Mouse (Mus musculus) spleen, postnatal 36 days (tissue): Measurements from ENCODE around the gene Abhd2.
A peak's percentile ranks its signal among the peaks of the same experiment; 100 is the strongest.
"Not testable (repeated sequence)": the region's sequence is repeated elsewhere in the genome, so short reads cannot be mapped to it uniquely, and the experiment has no call there.

Experiments used
- DNase-seq, 2 experiments: peaks; one replicate each; pipeline ENCODE4 v3.0.0; 2022; ENCODE audit warnings: low spot score in 2 of 2, mixed read lengths in 1 of 2

Abhd2 gene

DNA sequence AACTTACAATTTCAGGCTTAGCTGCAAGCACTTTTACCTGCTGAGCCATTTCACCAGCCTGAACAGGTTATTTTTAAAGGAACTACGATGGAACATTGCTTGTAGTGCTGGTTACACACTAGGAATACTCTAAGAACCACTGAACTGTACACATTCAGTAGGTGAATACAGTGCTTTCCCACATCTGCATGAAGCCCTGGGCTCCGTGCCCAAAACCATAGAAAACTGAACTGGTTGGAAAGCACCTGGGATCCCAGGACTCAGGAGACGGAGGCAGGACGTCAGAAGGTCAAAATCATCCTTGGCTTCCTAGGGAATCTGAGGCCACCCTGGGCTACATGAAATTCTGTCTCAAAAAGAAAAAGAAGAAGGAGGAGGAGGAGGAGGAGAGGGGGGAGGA, 6.8 kb upstream of the Abhd2 start:
- DNase-seq, result no peak

GRCm38 (mm10) chr7:79267690-79268388, 5.2 kb upstream of the Abhd2 start:
- no peak for DNase-seq

GRCm38 (mm10) chr7:79268897-79269296, 4.1 kb upstream of the Abhd2 start:
- DNase-seq, result no peak

GRCm38 (mm10) chr7:79269411-79269810, 3.6 kb upstream of the Abhd2 start:
- DNase-seq, result no peak

DNA sequence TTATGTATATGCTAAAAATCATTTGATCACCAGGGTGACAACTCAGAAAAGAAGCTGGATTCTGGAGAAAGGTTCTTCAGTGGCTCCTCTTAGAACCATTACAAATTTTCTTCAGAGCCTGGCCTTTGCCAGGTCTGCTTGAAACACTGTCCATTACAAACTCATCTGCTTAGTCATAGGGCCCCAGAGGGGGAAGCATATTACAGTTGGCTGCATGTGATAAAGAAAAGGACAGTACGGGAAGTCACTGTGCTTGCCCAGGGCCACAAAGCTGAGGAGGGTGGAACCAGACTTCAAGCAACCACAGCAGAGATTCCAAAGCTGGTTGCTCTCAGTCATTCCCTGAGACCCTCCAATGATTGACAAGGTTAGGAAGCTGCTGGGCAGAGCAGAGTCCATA, 3.1 kb upstream of the Abhd2 start:
- no peak for DNase-seq

- DNase-seq, result peak; percentile 19 to 58
These were observed 2.0 kb upstream of the Abhd2 start for GRCm38 (mm10) chr7:79270961-79271387.

DNA sequence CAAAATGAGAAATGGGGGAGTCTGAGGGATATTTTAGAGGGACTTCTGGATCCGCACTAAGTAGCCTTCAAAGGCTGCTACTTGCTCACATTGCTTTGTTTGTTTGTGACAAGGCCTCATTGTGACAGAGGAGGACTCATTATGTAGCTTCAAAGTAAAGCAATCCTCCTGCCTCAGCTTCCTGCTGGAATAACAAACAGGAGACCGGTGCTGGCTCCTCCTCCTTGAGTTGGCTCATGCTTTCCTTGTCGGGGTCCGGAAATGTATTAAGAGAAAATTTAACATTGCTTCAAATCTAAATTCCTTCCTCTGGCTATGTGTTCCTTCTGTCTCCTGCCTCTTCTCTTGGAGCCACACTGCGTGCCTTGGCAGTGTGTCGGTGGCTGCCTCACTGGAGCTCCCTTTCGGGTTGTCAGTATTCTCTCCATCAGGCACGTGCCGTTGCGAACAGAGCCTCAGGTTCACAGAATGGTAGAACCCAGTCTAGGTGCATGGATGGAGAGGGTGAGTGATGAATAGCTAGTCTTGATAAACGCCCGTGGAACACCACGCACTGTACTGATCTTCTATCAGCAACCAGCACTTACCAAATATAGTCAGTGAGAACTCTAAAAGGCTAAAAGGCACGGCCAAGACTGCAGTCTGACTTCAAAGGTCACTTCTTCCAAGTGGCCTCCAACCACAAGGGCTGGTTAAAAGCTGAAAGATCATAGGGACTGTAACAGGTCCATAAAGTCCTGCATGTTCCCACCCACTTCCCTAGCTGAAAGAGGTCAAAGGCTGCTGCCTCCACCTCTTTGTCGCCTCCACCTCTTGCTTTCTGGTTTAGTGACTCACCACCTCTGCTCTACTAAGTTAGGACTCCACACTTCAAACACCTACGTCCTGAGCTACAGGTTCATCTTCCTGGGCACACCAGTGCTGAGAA, 874 bp upstream of the Abhd2 start:
- DNase-seq, result no peak

DNA sequence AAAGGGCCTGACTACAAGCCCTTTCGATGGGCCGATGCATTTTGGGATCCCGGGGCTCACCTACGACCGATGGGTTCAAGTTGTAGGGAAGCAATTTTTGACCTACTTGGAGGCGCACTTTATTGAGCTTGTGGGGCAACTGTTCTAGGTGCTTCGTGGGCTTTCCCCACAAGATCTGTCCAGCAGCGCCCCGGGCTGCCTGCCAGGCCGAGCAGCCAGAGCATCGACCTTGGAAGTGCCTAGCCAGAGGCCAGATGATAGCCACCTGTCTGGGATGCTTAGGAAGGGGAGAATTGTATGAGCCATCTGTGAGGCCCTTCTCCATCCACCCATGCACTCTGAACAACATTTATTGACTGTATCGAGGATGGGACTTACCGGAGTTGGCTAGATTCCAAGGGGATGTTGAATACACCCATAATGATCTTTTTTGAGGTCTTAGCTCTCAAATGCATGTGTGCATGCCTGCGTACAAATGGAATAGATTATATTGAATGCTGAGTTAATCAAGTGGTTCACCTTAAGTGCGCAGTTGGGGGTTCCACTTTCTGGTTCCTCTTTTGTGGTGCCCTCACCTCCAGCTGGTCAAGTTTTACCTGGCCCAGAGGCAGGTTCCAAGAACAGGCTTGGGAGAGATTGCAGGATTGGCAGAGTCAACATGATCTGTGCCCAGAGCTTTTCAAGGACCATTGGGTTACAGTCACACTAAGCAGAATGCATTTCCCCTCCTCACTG, 906 bp downstream of the Abhd2 start:
- peak; percentile 20 to 27 for DNase-seq

GRCm38 (mm10) chr7:79274473-79275010, 1.5 kb downstream of the Abhd2 start:
- no peak for DNase-seq

DNA sequence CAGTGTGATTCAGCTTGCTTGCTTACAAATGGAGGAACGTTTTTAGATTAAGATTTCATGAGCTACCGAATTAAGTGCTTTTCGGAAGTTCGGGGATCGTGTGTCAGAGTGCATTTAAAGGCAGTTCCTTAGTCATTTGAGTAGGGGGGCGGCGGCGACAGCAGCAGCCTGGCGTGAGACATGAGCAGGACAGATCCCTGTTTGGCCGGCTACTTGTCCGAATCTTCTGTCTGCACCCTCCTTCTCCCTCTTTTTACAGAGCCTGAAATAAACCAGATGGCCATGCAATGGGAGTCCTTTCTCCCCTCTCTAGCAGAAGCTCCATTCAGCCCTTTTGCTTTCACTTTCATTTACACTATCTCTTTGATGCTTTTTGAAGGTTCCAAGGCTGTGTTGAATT, 2.3 kb downstream of the Abhd2 start:
- DNase-seq, result no peak

GRCm38 (mm10) chr7:79278432-79278831, 5.4 kb downstream of the Abhd2 start:
- no peak for DNase-seq

DNA sequence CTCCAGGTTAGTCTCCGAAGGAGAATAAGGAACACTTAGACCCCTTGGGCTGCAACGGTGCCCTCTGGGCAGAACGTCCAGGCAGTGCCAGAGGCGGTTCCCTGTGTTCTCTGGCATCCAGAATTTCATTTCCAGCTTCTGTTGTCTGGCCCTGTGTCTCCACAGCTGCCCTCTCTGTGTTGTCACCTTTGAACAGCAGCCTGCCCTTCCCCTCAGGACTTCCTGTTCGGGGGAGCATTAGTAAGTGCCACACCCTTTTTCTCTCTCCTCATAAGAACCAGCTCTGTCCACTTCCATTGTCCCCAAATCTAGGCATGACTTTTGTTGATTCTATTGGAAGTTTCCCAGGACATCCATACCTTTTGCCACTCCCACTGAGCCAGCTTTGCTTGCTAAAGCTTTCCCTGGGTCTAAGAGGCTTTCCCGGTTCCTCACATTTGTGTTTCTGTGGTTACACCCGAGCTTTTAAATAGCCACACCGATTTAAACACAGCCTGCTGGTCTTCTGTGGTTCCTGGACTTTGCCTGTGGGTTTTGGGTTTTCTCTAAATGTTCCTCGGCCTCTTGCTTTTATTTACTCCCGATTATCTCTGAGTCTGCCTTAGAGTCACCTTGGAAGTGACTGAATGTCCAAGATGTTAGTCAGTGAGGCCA, 6.5 kb downstream of the Abhd2 start:
- DNase-seq, result peak; percentile 35

GRCm38 (mm10) chr7:79282883-79283670, 10.1 kb downstream of the Abhd2 start:
- no peak for DNase-seq

DNA sequence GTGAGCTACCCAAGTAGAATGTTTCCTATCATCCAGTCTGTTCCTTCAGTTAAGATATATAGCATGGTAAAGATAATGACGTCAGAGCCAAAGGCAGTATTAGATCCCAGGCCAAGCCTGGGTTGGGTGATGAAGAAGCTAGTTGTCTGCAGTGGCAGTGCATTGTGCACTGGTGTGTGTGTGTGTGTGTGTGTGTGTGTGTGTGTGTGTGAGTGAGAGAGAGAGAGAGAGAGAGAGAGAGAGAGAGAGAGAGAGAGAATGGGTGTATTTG, 10.6 kb downstream of the Abhd2 start:
- not testable (repeated sequence) for DNase-seq

- DNase-seq, result no peak
These were observed 11.3 kb downstream of the Abhd2 start for GRCm38 (mm10) chr7:79284160-79284888.

GRCm38 (mm10) chr7:79284889-79285280, 11.9 kb downstream of the Abhd2 start:
- no peak for DNase-seq

GRCm38 (mm10) chr7:79285408-79285807, 12.4 kb downstream of the Abhd2 start:
- DNase-seq, result no peak

- DNase-seq, result no peak
These were observed 14.2 kb downstream of the Abhd2 start for GRCm38 (mm10) chr7:79287226-79287625.

- DNase-seq, result no peak
These were observed 14.9 kb downstream of the Abhd2 start for GRCm38 (mm10) chr7:79287928-79288327.

DNA sequence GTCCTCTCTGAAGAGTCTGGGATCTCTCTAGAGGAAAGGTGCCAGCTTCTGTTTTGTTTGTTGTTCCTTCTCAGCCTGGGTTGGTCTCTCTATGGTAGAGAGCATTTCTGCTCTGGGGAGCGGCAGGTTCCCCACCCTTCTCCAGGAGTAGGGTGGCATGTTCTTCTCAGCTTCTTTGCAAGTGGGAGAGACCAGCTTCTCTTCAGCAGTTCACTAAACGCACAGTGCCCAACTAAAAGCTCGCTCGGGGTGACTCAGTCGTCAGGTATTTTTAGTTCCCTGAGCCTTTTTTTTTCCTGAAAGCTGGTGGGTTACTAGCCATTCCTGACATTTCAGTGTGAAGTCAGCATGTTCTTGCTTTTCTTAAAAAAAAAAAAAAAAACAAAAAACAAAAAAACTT, 15.4 kb downstream of the Abhd2 start:
- DNase-seq, result no peak
